Mouse (Mus musculus) thymus, adult 2 months (tissue): ENCODE measurements around the gene Selenbp1.
"Not testable (repeated sequence)": the region's sequence is repeated elsewhere in the genome, so short reads cannot be mapped to it uniquely, and the experiment has no call there.

ENCODE experiments used
- CTCF ChIP-seq: fragments of 200-500 bp; IDR thresholded peaks from 2 replicates; pipeline ENCODE4 v1.5.1; 2012; ENCODE audit warnings: mild to moderate bottlenecking, control low read depth, low read length, moderate library complexity, borderline replicate concordance; ENCODE audit not compliant: control insufficient read depth, poor library complexity, insufficient read depth; ENCODE audit errors: extremely low read depth
- POLR2A ChIP-seq: fragments of 200-500 bp; IDR thresholded peaks from 2 replicates; pipeline ENCODE4 v1.6.1; 2012; ENCODE audit warnings: mild to moderate bottlenecking, low read length, control low read depth, moderate library complexity; ENCODE audit not compliant: control insufficient read depth, poor library complexity, insufficient read depth; ENCODE audit errors: extremely low read depth

- TF ChIP-seq CTCF, POLR2A: not testable (repeated sequence)
Measured at GRCm38 (mm10) chr3:94940033-94940432, 7.2 kb downstream of the Selenbp1 start.
